Mouse (Mus musculus) lung, embryonic 14.5 days (tissue): ENCODE data around the gene 5730455P16Rik. TPM values are rescaled to one million over a fixed set of nuclear protein-coding genes. Genes with fewer than 3 reads are reported as not detected.
A peak's percentile ranks its signal among the peaks of the same experiment; 100 is the strongest.

ENCODE experiments used
- ATAC-seq: fragments of 200-750 bp; cut with Nextera tagmentation; 2 replicates; pipeline ENCODE4 v1.8.0; 2017; ENCODE audit warnings: mild to moderate bottlenecking, moderate TSS enrichment, moderate library complexity; ENCODE audit not compliant: insufficient read depth
- DNase-seq: peaks from one replicate; pipeline ENCODE4 v3.0.0-alpha.2; 2015
- H3K27ac ChIP-seq: fragments of 300-500 bp; sonication (generic); 2 replicates; pipeline ENCODE4 v1.5.1; 2014; ENCODE audit warnings: low read depth, mild to moderate bottlenecking, moderate library complexity
- H3K27me3 ChIP-seq: fragments of 300-500 bp; sonication (generic); 2 replicates; pipeline ENCODE4 v1.6.1; 2014; ENCODE audit warnings: low read length, control low read depth; ENCODE audit not compliant: insufficient read depth
- H3K36me3 ChIP-seq: fragments of 300-500 bp; sonication (generic); 2 replicates; pipeline ENCODE4 v1.6.1; 2014; ENCODE audit warnings: control low read depth; ENCODE audit not compliant: insufficient read depth
- H3K4me1 ChIP-seq: fragments of 300-500 bp; sonication (generic); 2 replicates; pipeline ENCODE4 v1.6.1; 2014; ENCODE audit warnings: antibody characterized with exemption, control low read depth; ENCODE audit not compliant: insufficient read depth
- H3K4me2 ChIP-seq: fragments of 300-500 bp; sonication (generic); 2 replicates; pipeline ENCODE4 v1.6.1; 2014; ENCODE audit warnings: mild to moderate bottlenecking
- H3K4me3 ChIP-seq: fragments of 300-500 bp; sonication (generic); 2 replicates; pipeline ENCODE4 v1.5.1; 2014; ENCODE audit warnings: low read depth, low read length
- H3K9ac ChIP-seq: fragments of 300-500 bp; sonication (generic); 2 replicates; pipeline ENCODE4 v1.6.1; 2014
- H3K9me3 ChIP-seq: fragments of 300-500 bp; sonication (generic); 2 replicates; pipeline ENCODE4 v1.6.1; 2016; ENCODE audit warnings: low read depth, low read length, control low read depth
- CTCF ChIP-seq: IDR thresholded peaks from 2 replicates; pipeline ENCODE4 v1.5.1; 2016; ENCODE audit warnings: antibody characterized with exemption, low read depth
- WGBS: fragments of 180-500 bp; shearing (Covaris S2); extraction: QIAGEN DNeasy Blood & Tissue Kit; methylation state at CpG from one replicate; pipeline ENCODE4 v1.1.7; 2014; 5-methylcytosine and 5-hydroxymethylcytosine counted together
- polyA plus RNA-seq: library from polyadenylated mRNA; unstranded; fragments of >200 nt; fragmentation: Nextera tagmentation; extraction: Ambion mirVana; gene quantifications from 2 replicates; pipeline ENCODE4 v1.2.1, GENCODE M21; 2014

Gene 5730455P16Rik
- polyA plus RNA-seq, 1 experiment from 2014 or later: 21.8 TPM

GRCm38 (mm10) chr11:80332709-80333400 is 45.0 kb downstream of the 5730455P16Rik start:
- WGBS: 60% methylated on average over 12 of the region's 12 CpGs
- Histone ChIP-seq H3K9ac (no peak overlapping the region), H3K4me1 (no peaks in the 10 kb centered on the region), H3K9me3 (no peaks in the 10 kb centered on the region), H3K36me3 (no peaks in the 10 kb centered on the region), H3K27ac (no peak overlapping the region), H3K4me2 (no peak overlapping the region), H3K27me3 (no peaks in the 10 kb centered on the region), H3K4me3 (no peak overlapping the region)
- TF ChIP-seq CTCF: no peak
- ATAC-seq (no peak), DNase-seq (peak; percentile 16)

- no peak for ATAC-seq
- H3K4me3 ChIP-seq: no peak overlapping the region
- WGBS: 77% methylated on average over 6 of the region's 6 CpGs
- H3K4me2 ChIP-seq: no peak overlapping the region
- H3K9ac ChIP-seq: no peak overlapping the region
- no peaks in the 10 kb centered on the region for H3K4me1 ChIP-seq
- H3K9me3 ChIP-seq: no peaks in the 10 kb centered on the region
- H3K27me3 ChIP-seq: no peaks in the 10 kb centered on the region
- TF ChIP-seq CTCF: no peak
- no peaks in the 10 kb centered on the region for H3K36me3 ChIP-seq
- H3K27ac ChIP-seq: no peak overlapping the region
- DNase-seq: no peak
These were observed 53.2 kb downstream of the 5730455P16Rik start for GRCm38 (mm10) chr11:80324636-80325035.

GRCm38 (mm10) chr11:80323255-80323654 is 54.6 kb downstream of the 5730455P16Rik start:
- Histone ChIP-seq H3K27me3 (no peaks in the 10 kb centered on the region), H3K4me2 (no peak overlapping the region), H3K9me3 (no peaks in the 10 kb centered on the region), H3K4me3 (no peak overlapping the region), H3K9ac (no peak overlapping the region), H3K27ac (no peak overlapping the region), H3K36me3 (no peaks in the 10 kb centered on the region), H3K4me1 (no peaks in the 10 kb centered on the region)
- ATAC-seq (no peak), DNase-seq (no peak)
- 49% methylated on average over 13 of the region's 13 CpGs for whole genome bisulfite sequencing
- TF ChIP-seq CTCF: no peak

- no peak for DNase-seq
- no peak overlapping the region for H3K27ac ChIP-seq
- no peak overlapping the region for H3K9ac ChIP-seq
- H3K36me3 ChIP-seq: no peaks in the 10 kb centered on the region
- no peak for TF ChIP-seq CTCF
- no peak for ATAC-seq
- WGBS: 61% methylated on average over 10 of the region's 10 CpGs
- no peak overlapping the region for H3K4me2 ChIP-seq
- H3K4me1 ChIP-seq: no peaks in the 10 kb centered on the region
- no peaks in the 10 kb centered on the region for H3K9me3 ChIP-seq
- no peak overlapping the region for H3K4me3 ChIP-seq
- H3K27me3 ChIP-seq: no peaks in the 10 kb centered on the region
These were observed 61.8 kb downstream of the 5730455P16Rik start for GRCm38 (mm10) chr11:80315743-80316639.

- Histone ChIP-seq H3K27ac (no peak overlapping the region), H3K36me3 (no peaks in the 10 kb centered on the region), H3K9ac (no peak overlapping the region), H3K4me3 (no peak overlapping the region), H3K4me2 (no peak overlapping the region), H3K9me3 (no peaks in the 10 kb centered on the region), H3K4me1 (no peaks in the 10 kb centered on the region), H3K27me3 (no peaks in the 10 kb centered on the region)
- DNase-seq: no peak
- WGBS: 73% methylated on average over 4 of the region's 4 CpGs
- no peak for ATAC-seq
- no peak for TF ChIP-seq CTCF
These were observed 63.9 kb downstream of the 5730455P16Rik start for GRCm38 (mm10) chr11:80313944-80314343.

GRCm38 (mm10) chr11:80313462-80313861 is 64.4 kb downstream of the 5730455P16Rik start:
- H3K4me2 ChIP-seq: no peak overlapping the region
- no peak for ATAC-seq
- TF ChIP-seq CTCF: no peak
- DNase-seq: no peak
- 65% methylated on average over 1 of the region's 1 CpGs for WGBS
- no peaks in the 10 kb centered on the region for H3K27me3 ChIP-seq
- H3K4me3 ChIP-seq: no peak overlapping the region
- no peaks in the 10 kb centered on the region for H3K36me3 ChIP-seq
- no peak overlapping the region for H3K9ac ChIP-seq
- no peaks in the 10 kb centered on the region for H3K9me3 ChIP-seq
- no peak overlapping the region for H3K27ac ChIP-seq
- no peaks in the 10 kb centered on the region for H3K4me1 ChIP-seq

GRCm38 (mm10) chr11:80312565-80312964 is 65.3 kb downstream of the 5730455P16Rik start:
- no peak for ATAC-seq
- TF ChIP-seq CTCF: no peak
- 1% methylated on average over 6 of the region's 6 CpGs for WGBS

More at GRCm38 (mm10) chr11:80312565-80312964, 65.3 kb downstream of the 5730455P16Rik start:
- no peaks in the 10 kb centered on the region for H3K27me3 ChIP-seq
- H3K27ac ChIP-seq: no peak overlapping the region
- H3K4me3 ChIP-seq: no peak overlapping the region
- no peak overlapping the region for H3K9ac ChIP-seq
- peak; percentile 64 for DNase-seq
- H3K4me2 ChIP-seq: no peak overlapping the region
- no peaks in the 10 kb centered on the region for H3K36me3 ChIP-seq
- no peaks in the 10 kb centered on the region for H3K4me1 ChIP-seq
- no peaks in the 10 kb centered on the region for H3K9me3 ChIP-seq
